Mouse (Mus musculus): ENCODE results near the gene D6Wsu163e.

DNA sequence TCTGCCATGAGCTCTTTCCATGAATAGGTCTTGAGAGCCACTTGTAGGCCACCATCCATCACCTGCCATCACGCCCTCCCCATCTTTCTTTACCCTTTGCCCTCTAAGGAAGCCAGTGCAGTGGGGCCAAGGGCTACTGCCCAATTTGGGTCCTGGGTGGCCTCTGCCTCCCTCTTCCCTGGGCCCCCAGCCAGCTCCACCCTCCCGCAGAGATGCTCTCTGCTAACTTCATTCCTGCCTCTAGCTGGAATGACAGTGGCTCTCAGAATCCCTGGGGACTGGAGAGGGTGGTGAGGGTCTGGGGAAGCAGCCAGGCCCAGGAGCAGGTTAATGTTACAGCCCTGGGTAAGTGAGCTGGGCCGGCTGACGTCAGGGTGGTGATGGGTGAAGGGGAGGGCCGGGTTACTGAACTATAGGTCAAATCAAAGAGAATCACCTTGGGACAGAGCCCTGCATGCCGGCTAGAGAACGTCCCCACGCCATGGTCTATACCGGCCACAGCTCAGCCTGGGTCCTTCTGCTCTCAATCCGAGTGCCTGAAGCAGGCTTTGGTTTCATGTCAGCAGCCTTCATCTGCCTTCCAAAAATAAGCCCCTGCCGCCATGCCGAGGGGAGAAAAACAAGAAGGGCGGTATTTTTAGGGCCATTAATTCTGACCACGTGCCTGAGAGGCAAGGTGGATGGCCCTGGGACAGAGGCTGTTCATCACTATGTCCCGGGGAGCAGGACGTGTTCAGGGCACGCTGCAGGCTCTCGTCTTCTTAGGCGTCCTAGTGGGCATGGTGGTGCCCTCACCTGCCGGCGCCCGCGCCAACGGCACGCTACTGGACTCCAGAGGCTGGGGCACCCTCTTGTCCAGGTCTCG lies 75.4 kb downstream of the D6Wsu163e start, which contains the start of gene Fgf6:
- TF ChIP-seq CTCF (IDR thresholded peaks at IDR 0.05; ENCODE audit: extremely low read depth, insufficient read depth, low read length) (no peak), POLR2A (IDR thresholded peaks at IDR 0.05; ENCODE audit: extremely low read depth, insufficient read depth, low read length) (no peak)
